Mouse (Mus musculus) inflammation-experienced regulatory T-cells, adult 6 months (primary cell): ENCODE measurements around the gene Ppm1k. TPM values are rescaled to one million over a fixed set of nuclear protein-coding genes. Genes with fewer than 3 reads are reported as not detected.
"Not testable (repeated sequence)": the region's sequence is repeated elsewhere in the genome, so short reads cannot be mapped to it uniquely, and the experiment has no call there.

Source experiments
- ATAC-seq: one replicate; pipeline ENCODE4 v1.8.0; 2017
- polyA plus RNA-seq, 3 experiments: library from polyadenylated mRNA; unstranded; fragments of 100-300 nt; shearing (Covaris generic); gene quantifications; one replicate each; pipeline ENCODE4 v1.2.1; 2017

The Ppm1k gene
- polyA plus RNA-seq, 3 experiments from 2014 or later: 12.9 to 22.8 (median 20.5) TPM

- no peak for ATAC-seq
These were observed 3.8 kb downstream of the Ppm1k start for GRCm38 (mm10) chr6:57531441-57531840.

- no peak for ATAC-seq
These were observed 4.3 kb downstream of the Ppm1k start for GRCm38 (mm10) chr6:57531011-57531410.

- ATAC-seq: peak; percentile 15
These were observed 5.9 kb downstream of the Ppm1k start for GRCm38 (mm10) chr6:57529336-57529845.

GRCm38 (mm10) chr6:57526933-57527332 lies 8.3 kb downstream of the Ppm1k start:
- ATAC-seq: no peak

- ATAC-seq: no peak
These were observed 10.5 kb downstream of the Ppm1k start for GRCm38 (mm10) chr6:57524742-57525141.

- no peak for ATAC-seq
These were observed 14.3 kb downstream of the Ppm1k start for GRCm38 (mm10) chr6:57520749-57521652.

GRCm38 (mm10) chr6:57514035-57514374 lies 21.3 kb downstream of the Ppm1k start:
- ATAC-seq: no peak

GRCm38 (mm10) chr6:57513351-57514034 lies 21.8 kb downstream of the Ppm1k start:
- no peak for ATAC-seq

- ATAC-seq: no peak
These were observed 23.4 kb downstream of the Ppm1k start for GRCm38 (mm10) chr6:57511899-57512298.

- no peak for ATAC-seq
These were observed 31.4 kb downstream of the Ppm1k start for GRCm38 (mm10) chr6:57503662-57504379.

GRCm38 (mm10) chr6:57499209-57499608 lies 36.1 kb downstream of the Ppm1k start:
- no peak for ATAC-seq

- ATAC-seq: not testable (repeated sequence)
These were observed 67.1 kb downstream of the Ppm1k start for GRCm38 (mm10) chr6:57468161-57468560.

Other genes starting within 250 kb of the Ppm1k start
- not detected for gene Vmn1r16, start 206.0 kb downstream of the Ppm1k start, polyA plus RNA-seq
- gene Vmn1r17, start 171.7 kb downstream of the Ppm1k start, polyA plus RNA-seq: not detected
- not detected for gene Vmn1r18, start 139.7 kb downstream of the Ppm1k start, polyA plus RNA-seq
- gene Vmn1r19, start 131.7 kb downstream of the Ppm1k start, polyA plus RNA-seq: not detected
- not detected for gene Vmn1r20, start 106.5 kb downstream of the Ppm1k start, polyA plus RNA-seq
- 10 to 100 TPM; 18.3 to 35.1 (median 24.0) TPM for gene Herc6, start 45.5 kb upstream of the Ppm1k start, polyA plus RNA-seq
- 1 to 10 TPM; 3.2 to 4.5 (median 3.7) TPM for gene Pyurf, start 156.6 kb upstream of the Ppm1k start, polyA plus RNA-seq
- 1 to 10 TPM; 2.5 to 7.6 (median 2.9) TPM for gene Lancl2, start 167.1 kb upstream of the Ppm1k start, polyA plus RNA-seq